Mouse (Mus musculus) inflammation-experienced regulatory T-cells, adult 6 months (primary cell): Measurements from ENCODE around the gene Dbh. TPM values are rescaled to one million over a fixed set of nuclear protein-coding genes. Genes with fewer than 3 reads are reported as not detected.

ENCODE experiments used
- ATAC-seq: one replicate; pipeline ENCODE4 v1.8.0; 2017
- polyA plus RNA-seq, 3 experiments: library from polyadenylated mRNA; unstranded; fragments of 100-300 nt; shearing (Covaris generic); gene quantifications; one replicate each; pipeline ENCODE4 v1.2.1; 2017

The Dbh gene
- under 1 TPM in 1 of 3 experiments, not detected in 2; 0.22 TPM for polyA plus RNA-seq

- no peak for ATAC-seq
Measured at GRCm38 (mm10) chr2:27164796-27165590, at the start of gene Dbh. TSS of gene Dbh (plus strand) at chr2:27165233.

GRCm38 (mm10) chr2:27118452-27118851 lies 46.6 kb upstream of the Dbh start:
- ATAC-seq = no peak

- no peak for ATAC-seq
Measured at GRCm38 (mm10) chr2:27119766-27120165, 45.3 kb upstream of the Dbh start.

GRCm38 (mm10) chr2:27120241-27120641 lies 44.8 kb upstream of the Dbh start:
- ATAC-seq = no peak

- ATAC-seq = peak; percentile 90
Measured at GRCm38 (mm10) chr2:27121626-27122355, 43.2 kb upstream of the Dbh start.

GRCm38 (mm10) chr2:27122578-27122977 lies 42.5 kb upstream of the Dbh start:
- no peak for ATAC-seq

GRCm38 (mm10) chr2:27123121-27123520 lies 41.9 kb upstream of the Dbh start:
- ATAC-seq = no peak

- peak; percentile 54 for ATAC-seq
Measured at GRCm38 (mm10) chr2:27125979-27126378, 39.1 kb upstream of the Dbh start.

- no peak for ATAC-seq
Measured at GRCm38 (mm10) chr2:27126496-27126895, 38.5 kb upstream of the Dbh start.

GRCm38 (mm10) chr2:27128990-27129389 lies 36.0 kb upstream of the Dbh start:
- ATAC-seq = no peak

- no peak for ATAC-seq
Measured at GRCm38 (mm10) chr2:27135935-27136334, 29.1 kb upstream of the Dbh start.

GRCm38 (mm10) chr2:27136336-27136735 lies 28.7 kb upstream of the Dbh start:
- no peak for ATAC-seq

- ATAC-seq = no peak
Measured at GRCm38 (mm10) chr2:27136789-27137188, 28.2 kb upstream of the Dbh start.

GRCm38 (mm10) chr2:27138356-27138755 lies 26.7 kb upstream of the Dbh start:
- ATAC-seq = no peak

- no peak for ATAC-seq
Measured at GRCm38 (mm10) chr2:27141950-27142693, 22.9 kb upstream of the Dbh start, which contains the start of gene Fam163b. TSS of gene Fam163b (minus strand) at chr2:27142491.

GRCm38 (mm10) chr2:27144957-27145356 lies 20.1 kb upstream of the Dbh start:
- no peak for ATAC-seq

GRCm38 (mm10) chr2:27146840-27147239 lies 18.2 kb upstream of the Dbh start:
- ATAC-seq = no peak

GRCm38 (mm10) chr2:27149457-27149856 lies 15.6 kb upstream of the Dbh start:
- ATAC-seq = no peak

GRCm38 (mm10) chr2:27154466-27155185 lies 10.4 kb upstream of the Dbh start:
- ATAC-seq = no peak

- no peak for ATAC-seq
Measured at GRCm38 (mm10) chr2:27156596-27156995, 8.4 kb upstream of the Dbh start.

GRCm38 (mm10) chr2:27161526-27161925 lies 3.5 kb upstream of the Dbh start:
- no peak for ATAC-seq

GRCm38 (mm10) chr2:27162656-27163055 lies 2.4 kb upstream of the Dbh start:
- no peak for ATAC-seq
